Mouse (Mus musculus): ENCODE results near the gene Gch1. TPM values are rescaled to one million over a fixed set of nuclear protein-coding genes. Genes with fewer than 3 reads are reported as not detected.

The Gch1 gene
- 10 to 100 TPM; 41.6 to 53.3 TPM for total RNA-seq (2023)

GRCm38 (mm10) chr14:47188848-47189634 is at the start of gene Gch1:
Gene Gch1 (minus strand): TSS chr14:47189413.

Other genes starting within 250 kb of the Gch1 start
- 10 to 100 TPM; 29.9 to 33.2 TPM for gene Wdhd1, start 87.4 kb upstream of the Gch1 start, total RNA-seq (2023)
- gene Socs4, start 87.5 kb upstream of the Gch1 start, total RNA-seq (2023) = 10 to 100 TPM; 30.7 to 34.4 TPM
- gene Mapk1ip1l, start 108.9 kb upstream of the Gch1 start, total RNA-seq (2023) = 100 to 1,000 TPM; 152 to 176 TPM
- gene Lgals3, start 178.3 kb upstream of the Gch1 start, total RNA-seq (2023) = 1 to 10 TPM; 3.9 to 4.3 TPM
- gene Dlgap5, start 229.0 kb upstream of the Gch1 start, total RNA-seq (2023) = 1 to 10 TPM; 6.7 to 8.0 TPM